9 mouse cellular contexts compared by ENCODE assay signal in genomic region chr2:34912613-34913012, GRCm38 (mm10). TPM values are rescaled to one million over a fixed set of nuclear protein-coding genes. Genes with fewer than 3 reads are reported as not detected.
A peak's percentile ranks its signal among the peaks of the same experiment; 100 is the strongest.
DNase-seq lines count a peak whose midpoint lies in the region; ATAC-seq and TF ChIP-seq lines count a peak whose summit lies in the region.
"Had no signal": no experiment of that assay in that cellular context is flagged by ENCODE, and none has a peak within 500 bp of the region (broad histone marks: within the 10 kb centered on the region; RNA-seq: fewer than 3 reads in every experiment).

No protein-coding gene starts in this region.

- H3K9me3 ChIP-seq in ES-Bruce4 (replicated peaks; ENCODE audit: control insufficient read depth, insufficient read depth, low read length, poor library complexity, severe bottlenecking) = no peaks in the 10 kb centered on the region
- no peaks in the 10 kb centered on the region for H3K9me3 ChIP-seq in hindbrain, embryonic 15.5 days
- no peaks in the 10 kb centered on the region for H3K9me3 ChIP-seq in midbrain, embryonic 15.5 days

- no peak for ATAC-seq in hindbrain, embryonic 15.5 days (ENCODE audit: low FRiP score, low read depth)
- no peak for ATAC-seq in midbrain, embryonic 15.5 days (replicated peaks)
- ATAC-seq in inflammation-experienced regulatory T-cells, adult 6 months = no peak

- peak overlapping the region; percentile 81 for H3K4me3 ChIP-seq in gastrocnemius, adult 2 months
- H3K4me3 ChIP-seq in ES-Bruce4 (ENCODE audit: low read depth, low read length) = peak overlapping the region; percentile 87
- H3K4me3 ChIP-seq in hindbrain, embryonic 15.5 days = peak overlapping the region; percentile 52
- H3K4me3 ChIP-seq in midbrain, embryonic 15.5 days = 0 out of 2 replicates have a peak overlapping the region, but pooled peaks have one; percentile 43

- peaks cover 5% of the 10 kb centered on the region; the same call in 1 of the 2 replicates for H3K27me3 ChIP-seq in ES-Bruce4 (ENCODE audit: control insufficient read depth, insufficient read depth, low read length, poor library complexity, severe bottlenecking)
- H3K27me3 ChIP-seq in hindbrain, embryonic 15.5 days = peaks cover 24% of the 10 kb centered on the region
- H3K27me3 ChIP-seq in midbrain, embryonic 15.5 days (replicated peaks) = peaks cover 13% of the 10 kb centered on the region

- TF ChIP-seq POLR2A in ES-Bruce4 (IDR thresholded peaks at IDR 0.05; ENCODE audit: insufficient read depth, low read length) = no peak

- H3K27ac ChIP-seq in gastrocnemius, adult 2 months = no peak overlapping the region
- H3K27ac ChIP-seq in ES-Bruce4 (ENCODE audit: insufficient read depth, low read length) = no peak overlapping the region
- H3K27ac ChIP-seq in hindbrain, embryonic 15.5 days (replicated peaks) = no peak overlapping the region
- H3K27ac ChIP-seq in midbrain, embryonic 15.5 days = no peak overlapping the region

- DNase-seq in gastrocnemius, adult 2 months = no peak
- no peak for DNase-seq in gastrocnemius, postnatal 10 days
- no peak for DNase-seq in frontal cortex, adult 2 months (ENCODE audit: extremely low spot score in 1 of 2, low spot score in 1 of 2)
- no peak for DNase-seq in embryo, embryonic 9.5 days (ENCODE audit: extremely low spot score)

- 50% methylated on average over 7 of the region's 7 CpGs for WGBS in hindbrain, embryonic 15.5 days
- WGBS in midbrain, embryonic 15.5 days = 47% methylated on average over 7 of the region's 7 CpGs

- peak overlapping the region; percentile 84 for H3K4me2 ChIP-seq in hindbrain, embryonic 15.5 days
- peak overlapping the region; percentile 93; the same call in 1 of the 2 replicates for H3K4me2 ChIP-seq in midbrain, embryonic 15.5 days

- H3K9ac ChIP-seq in ES-Bruce4 (ENCODE audit: low read depth, poor library complexity, severe bottlenecking) = peak overlapping the region; percentile 71
- no peak overlapping the region for H3K9ac ChIP-seq in hindbrain, embryonic 15.5 days
- no peak overlapping the region for H3K9ac ChIP-seq in midbrain, embryonic 15.5 days

- no peak for TF ChIP-seq CTCF in gastrocnemius, adult 2 months (IDR thresholded peaks at IDR 0.05)
- no peak for TF ChIP-seq CTCF in ES-Bruce4 (IDR thresholded peaks at IDR 0.05; ENCODE audit: low read depth, low read length)

- intact Hi-C loops in gastrocnemius, adult 2 months (cut with DNase I) = no loop called here

- no peak for TF ChIP-seq EP300 in ES-Bruce4 (IDR thresholded peaks at IDR 0.05; ENCODE audit: insufficient read depth, low read depth, low read length)

- H3K36me3 ChIP-seq in ES-Bruce4 (ENCODE audit: control insufficient read depth, insufficient read depth, low read length, poor library complexity, severe bottlenecking) = no peaks in the 10 kb centered on the region
- no peaks in the 10 kb centered on the region for H3K36me3 ChIP-seq in hindbrain, embryonic 15.5 days
- no peaks in the 10 kb centered on the region for H3K36me3 ChIP-seq in midbrain, embryonic 15.5 days (replicated peaks)

- H3K4me1 ChIP-seq in ES-Bruce4 (ENCODE audit: control insufficient read depth, insufficient read depth, low read length) = no peaks in the 10 kb centered on the region
- H3K4me1 ChIP-seq in hindbrain, embryonic 15.5 days (replicated peaks) = peaks cover 19% of the 10 kb centered on the region
- H3K4me1 ChIP-seq in midbrain, embryonic 15.5 days = peaks cover 21% of the 10 kb centered on the region

RNA-seq across cellular contexts. Expression of gene Phf19, which starts 1.2 kb away (rescaled TPM):
- total RNA-seq in gastrocnemius, adult 2 months (2021) = under 1 TPM; 0.54 to 0.61 TPM
- total RNA-seq in gastrocnemius, postnatal 10 days (2021) = 1 to 10 TPM; 3.9 to 4.7 TPM
- polyA plus RNA-seq in ES-Bruce4 (2011; ENCODE audit: insufficient read depth, insufficient read length, low read depth, missing spikeins) = 10.3 and 11.8 TPM in 2 replicates
- polyA plus RNA-seq in hindbrain, embryonic 15.5 days (2015; fragmentation: Nextera tagmentation; extraction: Ambion mirVana) = 2.1 and 2.3 TPM in 2 replicates
- 1.5 and 2.1 TPM in 2 replicates for polyA plus RNA-seq in midbrain, embryonic 15.5 days (2015; fragmentation: Nextera tagmentation; extraction: Ambion mirVana)
- polyA plus RNA-seq in inflammation-experienced regulatory T-cells, adult 6 months (2017; shearing (Covaris generic)) = 1 to 10 TPM; 1.1 to 3.9 (median 1.2) TPM
- polyA plus RNA-seq in frontal cortex, adult 2 months (2012; rRNA removed) = 1.2 and 1.3 TPM in 2 replicates

RNA-seq across cellular contexts. Expression of gene Psmd5, which starts 37.8 kb away (rescaled TPM):
- 10 to 100 TPM; 12.6 to 14.7 TPM for total RNA-seq in gastrocnemius, adult 2 months (2021)
- total RNA-seq in gastrocnemius, postnatal 10 days (2021) = 10 to 100 TPM; 15.4 to 22.4 TPM
- polyA plus RNA-seq in ES-Bruce4 (2011; ENCODE audit: insufficient read depth, insufficient read length, low read depth, missing spikeins) = 63.9 and 77.6 TPM in 2 replicates
- 97.3 and 97.9 TPM in 2 replicates for polyA plus RNA-seq in hindbrain, embryonic 15.5 days (2015; fragmentation: Nextera tagmentation; extraction: Ambion mirVana)
- polyA plus RNA-seq in midbrain, embryonic 15.5 days (2015; fragmentation: Nextera tagmentation; extraction: Ambion mirVana) = 101 and 102 TPM in 2 replicates
- polyA plus RNA-seq in inflammation-experienced regulatory T-cells, adult 6 months (2017; shearing (Covaris generic)) = 10 to 100 TPM; 60.2 to 83.4 (median 72.6) TPM
- 35.2 and 44.2 TPM in 2 replicates for polyA plus RNA-seq in frontal cortex, adult 2 months (2012; rRNA removed)

RNA-seq across cellular contexts. Expression of gene Cutal, which starts 38.4 kb away (rescaled TPM):
- total RNA-seq in gastrocnemius, adult 2 months (2021) = under 1 TPM; 0.17 to 0.69 TPM
- total RNA-seq in gastrocnemius, postnatal 10 days (2021) = under 1 TPM in 1 of 2 experiments, not detected in 1; 0.45 TPM
- 1.9 and 7.4 TPM in 2 replicates for polyA plus RNA-seq in ES-Bruce4 (2011; ENCODE audit: insufficient read depth, insufficient read length, low read depth, missing spikeins)
- polyA plus RNA-seq in hindbrain, embryonic 15.5 days (2015; fragmentation: Nextera tagmentation; extraction: Ambion mirVana) = 0.32 and 0.39 TPM in 2 replicates
- 0.26 and 0.40 TPM in 2 replicates for polyA plus RNA-seq in midbrain, embryonic 15.5 days (2015; fragmentation: Nextera tagmentation; extraction: Ambion mirVana)
- not detected for polyA plus RNA-seq in inflammation-experienced regulatory T-cells, adult 6 months (2017; shearing (Covaris generic))
- polyA plus RNA-seq in frontal cortex, adult 2 months (2012; rRNA removed) = 0.55 and 0.58 TPM in 2 replicates
- total RNA-seq: neutrophil, adult 5-6 weeks had no signal

RNA-seq across cellular contexts. Expression of gene Traf1, which starts 49.0 kb away (rescaled TPM):
- total RNA-seq in gastrocnemius, adult 2 months (2021) = 1 to 10 TPM in 1 of 2 experiments, under 1 TPM in 1; 0.46 to 1.2 TPM
- 1 to 10 TPM in 1 of 2 experiments, under 1 TPM in 1; 0.85 to 2.6 TPM for total RNA-seq in gastrocnemius, postnatal 10 days (2021)
- 1.2 and 5.1 TPM in 2 replicates for polyA plus RNA-seq in ES-Bruce4 (2011; ENCODE audit: insufficient read depth, insufficient read length, low read depth, missing spikeins)
- 2.0 and 2.2 TPM in 2 replicates for polyA plus RNA-seq in hindbrain, embryonic 15.5 days (2015; fragmentation: Nextera tagmentation; extraction: Ambion mirVana)
- polyA plus RNA-seq in midbrain, embryonic 15.5 days (2015; fragmentation: Nextera tagmentation; extraction: Ambion mirVana) = 3.6 and 3.8 TPM in 2 replicates
- 100 to 1,000 TPM; 240 to 310 (median 304) TPM for polyA plus RNA-seq in inflammation-experienced regulatory T-cells, adult 6 months (2017; shearing (Covaris generic))
- 3.5 and 4.8 TPM in 2 replicates for polyA plus RNA-seq in frontal cortex, adult 2 months (2012; rRNA removed)
